Mouse (Mus musculus): ENCODE measurements around the gene Noa1.
A peak's percentile ranks its signal among the peaks of the same experiment; 100 is the strongest.

- TF ChIP-seq CTCF (IDR thresholded peaks at IDR 0.05) (no peak), POLR2A (IDR thresholded peaks at IDR 0.05; ENCODE audit: insufficient read depth, low read depth, low read length) (peak; percentile 40; the same call in 1 of the 2 replicates)
Measured at GRCm38 (mm10) chr5:77357405-77358149, 47.7 kb upstream of the Noa1 start.
